16 mouse cellular contexts compared by ENCODE assay signal in the genomic region with DNA sequence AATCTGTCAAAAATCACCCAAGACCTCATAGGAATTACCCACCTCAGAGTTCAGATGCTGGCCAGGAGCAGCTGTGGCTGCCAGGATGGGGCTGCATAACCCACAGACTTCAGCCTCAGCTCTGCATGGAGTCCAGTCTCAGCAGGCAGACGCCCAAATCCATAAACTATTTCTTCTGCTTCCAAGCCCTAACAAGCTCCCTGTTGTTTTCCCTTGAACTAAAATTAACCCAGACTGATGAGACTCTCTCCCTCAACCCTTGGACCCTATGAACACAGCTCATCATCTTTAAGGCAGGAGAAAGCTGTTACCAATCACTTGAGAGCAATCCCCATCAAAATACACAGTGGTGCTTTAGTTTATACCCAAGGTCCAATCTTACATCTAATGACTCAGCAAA.
"Had no signal": no experiment of that assay in that cellular context is flagged by ENCODE, and none has a peak within 500 bp of the region (broad histone marks: within the 10 kb centered on the region; RNA-seq: fewer than 3 reads in every experiment).

No protein-coding gene starts in this region.

- H3K27ac ChIP-seq: lung, embryonic 15.5 days; macrophage; midbrain, embryonic 13.5 days; midbrain, embryonic 15.5 days; neural tube, embryonic 12.5 days; stomach, embryonic 15.5 days; stomach, postnatal 0 days had no signal

- H3K4me3 ChIP-seq: lung, embryonic 15.5 days; megakaryocyte, embryonic 14.5 days; midbrain, embryonic 13.5 days; midbrain, embryonic 15.5 days; neural tube, embryonic 12.5 days; stomach, embryonic 15.5 days had no signal

- DNase-seq: liver, postnatal 0 days; lung, adult 2 months; lung, postnatal 14 days; lung, postnatal 36 days; right cerebral cortex, postnatal 14 days; thymus, adult 2 months; thymus, postnatal 25 days; thymus, postnatal 4 days had no signal
